Mouse (Mus musculus) adrenal gland, postnatal 4 days (tissue): ENCODE measurements around the gene Magohb. TPM values are rescaled to one million over a fixed set of nuclear protein-coding genes. Genes with fewer than 3 reads are reported as not detected.
"Not testable (repeated sequence)": the region's sequence is repeated elsewhere in the genome, so short reads cannot be mapped to it uniquely, and the experiment has no call there.

ENCODE experiments used
- DNase-seq, 2 experiments: peaks; one replicate each; pipeline ENCODE4 v3.0.0; 2021 to 2022; ENCODE audit warnings: low spot score in 2 of 2, mixed read lengths in 2 of 2
- long read RNA-seq, 2 experiments: library from polyadenylated mRNA; stranded (forward); transcript quantifications; one replicate each; pipeline ENCODE4 v2.0.0; 2021
- total RNA-seq, 2 experiments: library from RNA; stranded (reverse); gene quantifications; 2 replicates each; pipeline ENCODE4 v1.2.3; 2021

Magohb gene
- total RNA-seq: 10 to 100 TPM; 20.9 to 22.9 TPM
- long read RNA-seq, experiment 1, transcript Magohb-201 (5 exons, 767 nt): major isoform, 15 of 17 reads
- long read RNA-seq, experiment 1, partial matches to known transcripts: 0 of 17 reads
- long read RNA-seq, experiment 1, other reads (novel, unspliced or antisense): 0 of 17 reads
- long read RNA-seq, experiment 2, transcript Magohb-201 (5 exons, 767 nt): major isoform, 7 of 12 reads
- long read RNA-seq, experiment 2, partial matches to known transcripts: 0 of 12 reads
- long read RNA-seq, experiment 2, other reads (novel, unspliced or antisense): 2 of 12 reads

DNA sequence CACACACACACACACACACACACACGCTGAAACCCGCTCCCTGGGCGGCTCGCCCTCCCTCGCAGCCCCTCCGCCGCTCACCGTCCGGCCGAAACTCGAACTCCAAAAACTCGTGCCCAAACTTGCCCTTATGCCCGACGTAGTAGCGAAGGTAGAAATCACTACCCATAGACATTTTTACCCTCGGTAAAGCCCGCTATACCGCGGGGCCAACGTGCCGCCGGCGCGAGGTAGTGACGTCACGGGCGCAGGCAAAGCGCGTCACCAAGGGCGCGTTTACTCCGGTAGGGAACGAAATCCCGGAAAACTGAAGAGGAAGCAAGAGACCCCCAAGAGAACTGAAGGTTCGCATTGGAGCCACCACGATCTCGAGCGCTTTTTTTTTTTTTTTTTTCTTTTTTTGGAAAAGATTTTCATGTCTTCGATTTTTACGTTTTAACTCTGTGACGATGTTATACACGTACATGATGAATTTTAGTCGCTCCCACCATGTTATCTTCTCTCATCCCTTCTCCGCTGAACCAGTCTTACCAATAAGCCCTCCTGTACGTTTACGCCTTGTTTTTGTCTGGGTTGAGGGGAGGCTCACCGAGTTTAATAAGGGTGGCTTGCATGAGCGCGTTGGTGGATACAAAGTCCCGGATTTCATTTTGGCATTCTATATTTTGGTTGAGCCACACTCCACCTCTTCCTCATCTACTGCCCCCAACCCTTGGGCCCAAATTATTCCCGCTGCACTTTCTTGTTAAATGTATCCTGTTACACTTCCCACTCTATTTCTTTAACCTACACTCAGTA, at the start of gene Magohb:
Gene Magohb (minus strand): TSS at position 254 of the 798 bp plus-strand sequence.
- DNase-seq: peak; percentile 63 to 84

DNA sequence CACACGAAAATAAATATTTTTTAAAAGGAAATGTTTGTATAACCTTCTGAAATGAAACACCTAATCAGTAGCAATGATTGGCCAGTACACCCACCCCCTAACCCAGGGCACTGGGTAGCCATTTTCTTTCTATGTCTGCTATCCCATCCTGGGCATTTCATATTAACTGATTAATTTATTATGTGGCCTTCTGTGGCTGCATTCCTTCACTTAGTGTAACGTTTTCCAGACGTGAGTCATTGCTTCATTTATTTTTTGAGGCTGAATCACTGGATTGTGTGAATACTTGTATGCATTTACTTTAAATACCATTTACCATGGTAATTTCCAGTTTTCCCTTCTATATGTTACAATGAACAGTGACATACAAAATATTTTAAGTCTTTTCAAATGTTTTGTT, 47.0 kb upstream of the Magohb start:
- DNase-seq: no peak

DNA sequence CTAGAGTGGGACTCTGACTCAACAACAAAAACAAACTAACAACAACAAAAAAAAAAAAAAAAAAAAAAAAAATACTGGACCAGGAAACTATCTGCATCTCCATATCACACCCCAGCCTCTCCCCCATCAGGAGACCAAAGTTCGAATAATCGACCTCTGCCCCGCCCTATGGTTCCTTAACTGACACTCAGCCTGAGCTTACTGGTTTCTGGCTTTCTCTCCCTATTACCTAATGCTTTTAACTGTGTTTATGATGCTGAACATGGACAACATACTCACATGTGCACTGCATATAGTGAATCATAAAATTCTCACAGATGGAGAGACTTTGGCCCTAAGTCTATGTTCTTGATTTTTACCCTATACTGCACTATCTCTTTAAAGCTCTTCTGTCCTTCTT, 46.3 kb upstream of the Magohb start:
- no peak for DNase-seq

DNA sequence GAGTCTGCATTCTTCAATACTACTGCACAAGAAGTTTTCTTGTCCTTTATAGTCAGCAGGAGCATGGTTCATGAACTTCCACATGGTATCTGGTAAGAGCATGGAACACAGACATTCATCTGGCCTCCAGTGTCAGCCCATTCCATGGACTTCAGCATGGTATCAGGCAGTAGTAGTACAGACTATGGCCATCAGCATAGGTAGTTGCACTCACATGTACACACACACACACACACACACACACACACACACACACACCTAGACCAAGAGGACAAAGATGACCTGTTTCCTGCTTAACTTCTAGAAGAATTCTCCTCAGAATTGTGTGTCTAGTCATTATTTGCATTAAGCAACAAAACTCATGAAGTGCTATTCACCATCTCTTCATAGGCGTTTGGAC, 45.7 kb upstream of the Magohb start:
- no peak for DNase-seq

DNA sequence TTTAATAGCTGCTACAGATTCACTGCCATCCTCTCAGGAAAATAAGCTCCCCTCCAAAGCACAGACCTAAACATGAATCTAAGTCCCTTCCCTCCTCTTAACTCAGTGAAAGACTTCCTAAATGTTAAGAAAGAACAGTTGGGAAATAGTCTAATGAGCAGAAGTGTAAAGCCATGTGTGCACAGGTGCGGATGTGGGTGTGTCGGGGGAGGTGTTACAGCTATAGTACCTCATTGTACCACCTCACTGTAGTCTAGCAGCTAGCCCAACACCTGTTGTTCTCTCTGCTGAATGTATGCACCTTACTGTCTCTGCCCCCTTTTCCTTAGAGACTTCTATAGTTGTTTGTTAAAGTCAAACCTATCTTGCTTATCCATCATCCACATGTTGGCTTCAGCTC, 34.0 kb upstream of the Magohb start:
- DNase-seq: no peak

DNA sequence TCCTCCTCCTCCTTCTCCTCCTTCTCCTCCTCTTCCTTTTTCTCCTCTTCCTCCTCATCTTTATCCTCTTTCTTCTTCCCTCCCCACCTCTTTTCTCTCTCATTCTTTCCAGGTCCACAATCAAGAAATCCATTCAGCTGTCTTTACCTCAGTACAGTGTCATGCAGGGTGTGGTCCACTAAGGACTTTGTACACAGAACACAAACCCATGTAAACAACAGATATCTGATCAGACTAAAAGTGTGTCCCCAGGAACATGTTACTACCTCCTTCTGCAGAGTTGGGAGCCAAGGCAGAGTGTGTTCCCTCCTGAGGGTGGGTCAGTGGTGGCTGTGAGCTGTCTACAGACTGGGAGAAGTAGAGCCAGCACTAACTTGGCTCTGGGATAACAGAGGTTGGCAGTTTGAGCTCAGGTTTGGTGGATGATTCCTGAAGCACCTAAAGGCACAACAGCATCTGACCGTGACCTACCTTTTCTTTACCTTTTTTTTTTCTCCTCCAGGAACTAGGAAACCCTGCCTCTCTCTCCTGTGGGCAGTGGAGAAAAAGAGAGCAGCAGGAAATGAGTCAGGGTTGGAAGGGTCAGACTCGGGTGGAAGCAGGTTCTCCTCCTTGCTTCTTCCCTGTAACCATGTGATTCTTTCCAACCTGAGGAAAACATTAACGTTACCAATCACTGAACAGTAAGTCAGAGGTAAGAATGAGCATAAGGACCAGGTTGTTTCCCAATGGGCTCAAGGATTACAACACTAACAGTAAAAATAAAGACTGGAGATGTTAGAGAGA, 29.0 kb upstream of the Magohb start:
- no peak for DNase-seq

DNA sequence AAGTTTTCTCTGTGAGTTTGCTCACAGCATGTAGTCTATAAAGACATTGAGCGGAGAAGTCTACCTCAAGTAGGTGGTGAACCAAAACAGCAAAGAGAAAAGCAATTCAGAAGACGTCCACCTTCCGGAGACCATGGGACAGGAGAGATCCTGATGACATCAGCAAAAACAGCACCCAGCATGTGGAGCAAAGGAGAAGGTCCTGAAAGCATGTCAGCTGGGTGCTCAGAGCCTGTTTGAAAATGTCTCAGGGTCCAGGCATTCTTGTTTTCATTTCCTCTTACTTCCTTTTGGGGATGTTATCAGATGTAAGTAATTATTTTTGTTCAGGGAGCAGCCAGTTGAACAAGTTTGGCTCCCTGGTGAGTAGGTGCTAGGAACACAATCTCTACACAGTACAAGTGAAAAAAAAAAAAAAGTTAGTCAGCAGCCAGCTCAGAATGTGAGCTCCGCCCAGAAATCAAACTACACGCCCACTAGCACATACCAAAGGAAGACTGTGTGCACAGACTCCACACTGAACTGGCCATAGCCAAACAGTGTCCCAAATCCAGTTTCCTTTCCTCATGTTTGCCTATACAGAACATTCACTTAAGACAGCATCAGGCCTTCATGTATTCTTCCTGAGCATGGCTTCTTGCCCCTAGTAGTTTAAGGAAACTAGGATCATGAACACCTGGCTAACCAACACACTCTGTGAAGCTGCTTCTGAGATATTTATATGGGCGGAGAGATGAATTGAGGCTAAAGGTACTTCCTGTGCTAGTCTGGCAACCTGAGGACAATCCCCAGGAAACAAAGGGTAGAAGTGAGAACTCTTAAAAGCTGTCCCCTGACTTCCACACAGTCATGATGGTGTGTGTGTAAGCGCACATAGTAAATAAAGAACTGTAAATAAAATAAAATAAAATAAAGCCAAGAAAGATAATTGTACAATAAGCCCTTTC, 23.4 kb upstream of the Magohb start:
- DNase-seq: no peak

DNA sequence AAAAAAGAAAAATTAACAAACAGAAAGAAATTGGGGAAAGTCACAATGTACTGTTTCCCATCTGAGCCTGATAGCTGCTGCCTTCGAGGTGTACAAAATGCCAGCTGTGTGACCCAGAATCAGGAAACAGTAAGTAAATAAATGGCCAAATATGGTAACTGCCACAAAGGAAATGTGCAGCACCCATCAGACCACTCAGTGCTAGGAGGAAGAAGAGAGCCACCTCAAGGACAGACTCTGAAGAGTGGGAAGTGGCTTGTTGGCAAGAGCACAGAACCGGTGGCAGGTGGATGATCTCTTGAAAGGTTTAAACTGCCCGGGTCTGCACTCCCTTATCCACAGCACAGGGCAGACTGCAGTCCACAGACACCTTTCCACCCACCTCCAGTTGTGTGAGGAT, 15.0 kb upstream of the Magohb start:
- DNase-seq: no peak

- no peak for DNase-seq
Observed at GRCm38 (mm10) chr6:131304776-131305175, 11.7 kb upstream of the Magohb start.

DNA sequence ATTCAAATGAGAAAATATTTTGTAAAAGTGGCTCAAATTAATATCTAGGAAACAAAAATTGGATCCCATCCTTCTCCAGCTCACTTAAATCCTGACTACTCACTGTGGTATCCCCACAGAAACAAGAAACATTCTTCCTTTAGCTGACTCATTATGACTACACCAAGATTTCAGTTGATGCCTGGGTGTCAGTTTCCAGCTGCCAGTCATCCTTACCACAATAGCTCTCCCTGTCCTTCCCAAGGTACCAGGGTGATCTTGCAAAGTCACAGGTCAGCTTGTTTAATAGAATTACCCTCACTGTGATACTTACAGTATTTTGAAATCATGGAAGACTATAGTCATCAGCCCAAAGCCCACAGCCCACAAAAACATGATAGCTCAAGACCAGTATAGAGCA, 5.5 kb upstream of the Magohb start:
- no peak for DNase-seq

- no peak for DNase-seq
Observed at GRCm38 (mm10) chr6:131294435-131295112, 1.5 kb upstream of the Magohb start.

- no peak for DNase-seq
Observed at GRCm38 (mm10) chr6:131293916-131294315, 872 bp upstream of the Magohb start.

DNA sequence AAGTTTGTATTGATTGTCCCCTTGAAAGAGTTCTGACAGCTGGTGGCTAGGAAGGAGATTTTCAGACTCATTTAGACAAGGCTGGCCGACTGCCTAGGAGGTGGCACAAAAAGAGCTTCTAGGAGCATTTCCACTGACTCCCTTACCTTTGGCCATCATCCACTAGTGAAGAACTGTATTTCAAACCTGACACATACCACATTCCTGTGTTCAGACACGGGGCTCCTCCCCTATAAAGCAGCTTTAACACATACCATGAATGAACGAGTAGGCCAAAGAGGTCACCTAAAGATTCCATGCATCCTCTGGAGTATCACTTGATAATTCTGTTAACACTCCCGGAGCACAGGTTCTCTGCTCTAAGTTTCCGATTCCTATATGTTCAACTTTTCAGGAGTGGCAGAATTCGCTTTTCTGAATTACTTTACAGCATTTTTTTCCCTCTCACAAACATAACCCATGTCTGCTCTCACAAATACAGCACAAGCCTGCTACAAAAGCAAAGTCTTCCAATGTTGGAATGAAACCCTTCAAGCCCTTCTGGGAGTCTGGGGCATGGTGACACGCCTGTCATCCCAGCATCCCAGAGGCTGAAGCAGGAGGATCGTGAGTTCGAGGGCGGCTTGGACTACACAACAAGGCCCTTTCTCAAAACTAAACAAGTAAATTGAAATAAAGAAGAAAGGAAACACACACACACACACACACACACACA, 611 bp downstream of the Magohb start:
- no peak for DNase-seq

DNA sequence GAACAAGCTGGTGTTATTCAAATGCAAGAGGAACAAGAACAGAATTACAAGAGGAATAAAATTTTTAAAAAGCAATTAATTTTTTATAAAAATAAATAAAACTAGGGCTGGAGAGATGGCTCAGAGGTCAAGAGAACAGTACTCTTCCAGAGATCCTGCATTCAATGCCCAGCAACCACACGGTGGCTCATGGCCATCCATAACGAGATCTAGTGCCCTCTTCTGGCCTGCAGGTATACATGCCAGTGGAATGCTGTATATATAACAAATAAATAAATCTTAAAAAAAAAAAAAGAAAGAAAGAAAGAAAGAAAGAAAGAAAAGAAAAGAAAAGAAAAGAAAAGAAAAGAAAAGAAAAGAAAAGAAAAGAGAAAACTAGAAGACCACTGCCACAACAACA, 2.6 kb downstream of the Magohb start:
- no peak for DNase-seq

GRCm38 (mm10) chr6:131278160-131278559, 14.9 kb downstream of the Magohb start:
- DNase-seq: not testable (repeated sequence)

GRCm38 (mm10) chr6:131276659-131277058, 16.4 kb downstream of the Magohb start:
- no peak for DNase-seq

GRCm38 (mm10) chr6:131272311-131272710, 20.7 kb downstream of the Magohb start:
- no peak for DNase-seq

GRCm38 (mm10) chr6:131270312-131270711, 22.7 kb downstream of the Magohb start:
- DNase-seq: no peak

GRCm38 (mm10) chr6:131269599-131269998, 23.4 kb downstream of the Magohb start:
- no peak for DNase-seq
